Mouse (Mus musculus): Measurements from ENCODE around the gene Lsamp. TPM values are rescaled to one million over a fixed set of nuclear protein-coding genes. Genes with fewer than 3 reads are reported as not detected.

The Lsamp gene
- total and polyA plus RNA-seq, 2 experiments = 0.07 to 0.37 TPM

DNA sequence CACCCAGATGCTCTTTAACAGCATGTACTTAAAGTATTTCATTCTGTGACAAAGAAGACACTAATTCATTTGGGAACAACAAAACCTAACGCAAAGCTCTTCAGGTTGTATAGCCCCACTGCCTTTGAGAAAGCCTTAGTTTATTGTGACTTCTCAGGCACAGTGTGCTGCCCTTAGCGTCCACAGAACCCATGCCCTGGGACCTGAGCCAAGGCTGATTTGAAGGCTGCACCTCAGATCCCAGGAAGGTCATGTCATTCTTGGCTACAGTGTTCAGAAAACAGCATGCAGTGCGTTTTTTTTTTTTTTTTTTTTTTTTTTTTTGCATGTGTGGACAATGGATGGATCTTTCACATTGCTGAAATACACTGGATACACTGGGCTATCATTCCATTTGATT lies 210.2 kb downstream of the Lsamp start:
- H3K4me3 ChIP-seq (ENCODE audit: insufficient read depth, low read depth, low read length) = no peak overlapping the region
- H3K9ac ChIP-seq (ENCODE audit: low read depth, low read length) = no peak overlapping the region
- H3K79me2 ChIP-seq (ENCODE audit: control insufficient read depth, insufficient read depth, low read length) = no peaks in the 10 kb centered on the region
- no peaks in the 10 kb centered on the region for H3K36me3 ChIP-seq (ENCODE audit: control insufficient read depth, insufficient read depth, low read length)
- WGBS = 44% methylated on average over 3 of the region's 3 CpGs
- no peaks in the 10 kb centered on the region for H3K27me3 ChIP-seq (ENCODE audit: control insufficient read depth, insufficient read depth, low read length)
- H3K27ac ChIP-seq (replicated peaks; ENCODE audit: insufficient read depth, low read depth, low read length) = no peak overlapping the region
- no peaks in the 10 kb centered on the region for H3K4me1 ChIP-seq (ENCODE audit: control insufficient read depth, insufficient read depth, low read length)
- DNase-seq (ENCODE audit: extremely low read depth, low read depth, low spot score) = no peak
- TF ChIP-seq POLR2A (IDR thresholded peaks at IDR 0.05; ENCODE audit: extremely low read depth, insufficient read depth, low read length) (no peak), CTCF (IDR thresholded peaks at IDR 0.05; ENCODE audit: low read depth, low read length) (no peak)

DNA sequence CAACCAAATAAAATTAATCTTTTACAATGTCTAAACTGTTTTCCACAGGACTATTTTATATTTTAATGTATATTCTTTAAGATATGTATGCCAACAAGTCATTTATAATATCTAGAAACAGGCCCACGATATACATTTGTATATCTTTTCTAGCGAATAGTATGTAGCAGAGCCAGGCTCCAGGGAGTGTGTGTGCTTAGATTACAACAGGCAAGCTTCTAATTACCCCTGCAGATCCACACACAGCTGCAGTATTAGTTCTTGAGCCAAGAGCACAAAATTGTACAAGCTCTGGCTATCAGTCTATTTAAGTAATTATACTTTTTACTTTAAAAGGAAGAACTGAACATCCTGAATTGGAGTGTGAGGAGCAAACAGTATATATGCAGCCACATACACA lies 210.7 kb downstream of the Lsamp start:
- WGBS = 77% methylated on average over 2 of the region's 2 CpGs
- TF ChIP-seq POLR2A (IDR thresholded peaks at IDR 0.05; ENCODE audit: extremely low read depth, insufficient read depth, low read length) = no peak
- TF ChIP-seq CTCF (IDR thresholded peaks at IDR 0.05; ENCODE audit: low read depth, low read length) = no peak
- no peak overlapping the region for H3K27ac ChIP-seq (replicated peaks; ENCODE audit: insufficient read depth, low read depth, low read length)
- no peaks in the 10 kb centered on the region for H3K79me2 ChIP-seq (ENCODE audit: control insufficient read depth, insufficient read depth, low read length)
- H3K36me3 ChIP-seq (ENCODE audit: control insufficient read depth, insufficient read depth, low read length) = no peaks in the 10 kb centered on the region
- no peak for DNase-seq (ENCODE audit: extremely low read depth, low read depth, low spot score)
- no peak overlapping the region for H3K4me3 ChIP-seq (ENCODE audit: insufficient read depth, low read depth, low read length)
- no peaks in the 10 kb centered on the region for H3K27me3 ChIP-seq (ENCODE audit: control insufficient read depth, insufficient read depth, low read length)
- no peak overlapping the region for H3K9ac ChIP-seq (ENCODE audit: low read depth, low read length)
- no peaks in the 10 kb centered on the region for H3K4me1 ChIP-seq (ENCODE audit: control insufficient read depth, insufficient read depth, low read length)

DNA sequence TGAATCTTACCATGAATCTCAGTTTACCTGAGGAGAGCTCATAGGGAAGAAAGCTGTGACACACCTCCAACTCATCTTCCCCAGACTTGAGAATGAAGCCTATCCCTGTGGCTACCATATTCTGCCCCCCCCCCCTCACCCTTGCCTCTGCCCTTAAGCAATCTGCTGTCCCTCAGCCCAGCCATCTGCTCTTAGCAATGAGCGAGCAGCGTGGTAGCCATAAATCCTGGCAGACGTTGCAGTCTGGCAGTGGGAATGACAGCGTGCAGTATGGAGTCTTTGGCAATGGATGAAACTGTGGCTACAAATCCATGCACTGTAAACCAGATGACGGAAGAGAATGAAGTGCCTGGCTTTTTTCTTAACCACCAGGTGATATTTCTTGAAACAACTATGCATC lies 244.5 kb downstream of the Lsamp start:
- 89% methylated on average over 5 of the region's 5 CpGs for WGBS
- H3K27me3 ChIP-seq (ENCODE audit: control insufficient read depth, insufficient read depth, low read length) = no peaks in the 10 kb centered on the region

DNA sequence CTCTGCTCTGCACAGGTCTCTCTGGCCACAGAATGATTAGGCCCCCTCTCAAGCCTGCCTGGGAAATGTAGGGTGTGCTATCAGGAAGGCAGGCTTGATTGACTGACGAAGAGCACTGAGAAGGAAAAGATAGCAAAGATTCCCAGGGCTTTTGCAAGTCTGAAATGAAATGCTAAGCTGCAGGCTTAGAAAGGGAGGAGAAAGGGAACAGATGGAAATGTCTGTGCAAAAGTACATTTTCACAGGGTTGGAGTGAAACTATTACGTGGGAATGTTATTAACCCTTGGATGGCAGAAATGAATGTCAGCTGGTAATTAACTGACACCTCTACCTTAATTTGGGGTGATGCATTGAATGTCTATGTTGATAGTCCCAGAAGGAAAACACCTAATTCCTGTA lies 248.9 kb downstream of the Lsamp start:
- no peaks in the 10 kb centered on the region for H3K27me3 ChIP-seq (ENCODE audit: control insufficient read depth, insufficient read depth, low read length)
- WGBS = 58% methylated on average over 2 of the region's 2 CpGs

More for the DNA sequence above, 244.5 kb downstream of the Lsamp start:
- Histone ChIP-seq H3K27ac (replicated peaks; ENCODE audit: insufficient read depth, low read depth, low read length) (no peak overlapping the region), H3K4me1 (ENCODE audit: control insufficient read depth, insufficient read depth, low read length) (no peaks in the 10 kb centered on the region), H3K4me3 (ENCODE audit: insufficient read depth, low read depth, low read length) (no peak overlapping the region), H3K79me2 (ENCODE audit: control insufficient read depth, insufficient read depth, low read length) (no peaks in the 10 kb centered on the region), H3K36me3 (ENCODE audit: control insufficient read depth, insufficient read depth, low read length) (no peaks in the 10 kb centered on the region), H3K9ac (ENCODE audit: low read depth, low read length) (no peak overlapping the region)
- no peak for DNase-seq (ENCODE audit: extremely low read depth, low read depth, low spot score)
- no peak for TF ChIP-seq CTCF (IDR thresholded peaks at IDR 0.05; ENCODE audit: low read depth, low read length)
- no peak for TF ChIP-seq POLR2A (IDR thresholded peaks at IDR 0.05; ENCODE audit: extremely low read depth, insufficient read depth, low read length)

DNA sequence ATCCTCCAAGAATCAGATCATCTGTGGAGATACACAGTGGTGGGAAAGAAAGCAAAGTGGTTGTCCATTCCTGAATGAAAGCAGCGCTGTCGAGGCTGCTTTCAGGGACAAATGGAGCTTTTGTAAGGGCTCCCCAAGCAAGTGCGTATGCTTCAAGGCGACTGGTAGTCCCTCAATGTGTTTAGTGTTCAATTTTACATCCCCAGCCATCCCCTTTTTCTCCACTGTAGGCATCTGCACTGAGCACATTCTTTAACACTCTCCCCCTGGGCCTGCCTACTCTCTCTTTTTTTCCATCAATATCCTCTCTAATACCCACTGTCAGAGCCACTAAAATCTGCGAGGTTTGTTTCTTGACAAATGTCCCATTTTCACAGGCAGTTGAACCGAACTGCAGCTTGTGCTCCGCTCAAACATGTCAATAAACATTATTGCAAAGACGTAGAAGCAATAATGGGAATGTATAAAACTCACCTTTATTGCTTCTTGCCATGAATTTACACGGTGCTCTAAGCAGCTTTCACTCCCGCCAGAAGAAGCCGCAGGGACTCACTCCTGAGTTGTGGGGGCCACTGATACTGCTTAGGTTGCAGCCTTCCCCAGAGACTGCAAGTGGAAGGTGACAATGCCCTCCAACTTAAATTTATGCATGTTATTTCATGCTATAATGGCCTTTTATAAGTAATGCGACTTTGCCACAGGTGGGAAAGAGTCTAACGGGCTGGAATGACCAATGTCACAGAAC lies 250.2 kb downstream of the Lsamp start:
- H3K27me3 ChIP-seq (ENCODE audit: control insufficient read depth, insufficient read depth, low read length) = no peaks in the 10 kb centered on the region
- H3K4me3 ChIP-seq (ENCODE audit: insufficient read depth, low read depth, low read length) = no peak overlapping the region
- WGBS = 85% methylated on average over 13 of the region's 13 CpGs
- H3K79me2 ChIP-seq (ENCODE audit: control insufficient read depth, insufficient read depth, low read length) = no peaks in the 10 kb centered on the region
- no peak overlapping the region for H3K9ac ChIP-seq (ENCODE audit: low read depth, low read length)
- no peaks in the 10 kb centered on the region for H3K4me1 ChIP-seq (ENCODE audit: control insufficient read depth, insufficient read depth, low read length)
- TF ChIP-seq POLR2A (IDR thresholded peaks at IDR 0.05; ENCODE audit: extremely low read depth, insufficient read depth, low read length) (no peak), CTCF (IDR thresholded peaks at IDR 0.05; ENCODE audit: low read depth, low read length) (no peak)
- no peaks in the 10 kb centered on the region for H3K36me3 ChIP-seq (ENCODE audit: control insufficient read depth, insufficient read depth, low read length)
- no peak overlapping the region for H3K27ac ChIP-seq (replicated peaks; ENCODE audit: insufficient read depth, low read depth, low read length)
- no peak for DNase-seq (ENCODE audit: extremely low read depth, low read depth, low spot score)

More for the DNA sequence above, 248.9 kb downstream of the Lsamp start:
- H3K4me3 ChIP-seq (ENCODE audit: insufficient read depth, low read depth, low read length) = no peak overlapping the region
- no peak for TF ChIP-seq POLR2A (IDR thresholded peaks at IDR 0.05; ENCODE audit: extremely low read depth, insufficient read depth, low read length)
- no peak for TF ChIP-seq CTCF (IDR thresholded peaks at IDR 0.05; ENCODE audit: low read depth, low read length)
- no peaks in the 10 kb centered on the region for H3K79me2 ChIP-seq (ENCODE audit: control insufficient read depth, insufficient read depth, low read length)
- H3K9ac ChIP-seq (ENCODE audit: low read depth, low read length) = no peak overlapping the region
- no peaks in the 10 kb centered on the region for H3K4me1 ChIP-seq (ENCODE audit: control insufficient read depth, insufficient read depth, low read length)
- DNase-seq (ENCODE audit: extremely low read depth, low read depth, low spot score) = no peak
- no peaks in the 10 kb centered on the region for H3K36me3 ChIP-seq (ENCODE audit: control insufficient read depth, insufficient read depth, low read length)
- no peak overlapping the region for H3K27ac ChIP-seq (replicated peaks; ENCODE audit: insufficient read depth, low read depth, low read length)

DNA sequence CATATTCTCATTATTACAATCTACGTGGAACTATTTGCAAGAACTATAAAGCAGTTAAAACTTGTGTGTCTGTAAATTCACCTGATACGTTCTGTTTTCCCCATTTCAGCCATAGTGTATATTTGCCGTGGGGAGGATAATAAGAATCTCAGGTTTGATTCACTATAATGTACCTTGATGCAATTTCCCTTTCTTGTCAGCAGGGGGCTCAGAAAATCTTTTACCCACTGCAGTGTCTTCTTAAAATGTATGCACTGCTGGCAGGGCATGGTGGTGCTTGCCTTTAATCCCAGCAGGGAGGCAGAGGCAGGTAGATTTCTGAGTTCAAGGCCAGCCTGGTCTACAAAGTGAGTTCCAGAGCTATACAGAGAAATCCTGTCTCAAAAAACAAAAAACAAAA lies 287.7 kb downstream of the Lsamp start:
- TF ChIP-seq POLR2A (IDR thresholded peaks at IDR 0.05; ENCODE audit: extremely low read depth, insufficient read depth, low read length) = no peak
- no peak for TF ChIP-seq CTCF (IDR thresholded peaks at IDR 0.05; ENCODE audit: low read depth, low read length)
- Histone ChIP-seq H3K9ac (ENCODE audit: low read depth, low read length) (no peak overlapping the region), H3K4me1 (ENCODE audit: control insufficient read depth, insufficient read depth, low read length) (no peaks in the 10 kb centered on the region), H3K79me2 (ENCODE audit: control insufficient read depth, insufficient read depth, low read length) (no peaks in the 10 kb centered on the region), H3K4me3 (ENCODE audit: insufficient read depth, low read depth, low read length) (no peak overlapping the region), H3K36me3 (ENCODE audit: control insufficient read depth, insufficient read depth, low read length) (no peaks in the 10 kb centered on the region), H3K27ac (replicated peaks; ENCODE audit: insufficient read depth, low read depth, low read length) (no peak overlapping the region), H3K27me3 (ENCODE audit: control insufficient read depth, insufficient read depth, low read length) (no peaks in the 10 kb centered on the region)
- 73% methylated on average over 3 of the region's 3 CpGs for WGBS
- no peak for DNase-seq (ENCODE audit: extremely low read depth, low read depth, low spot score)
